Comparison of ENCODE assay signal across 7 mouse cellular contexts in genomic region chr19:4037154-4037787, GRCm38 (mm10). TPM values are rescaled to one million over a fixed set of nuclear protein-coding genes. Genes with fewer than 3 reads are reported as not detected.
DNase-seq lines count a peak whose midpoint lies in the region; ATAC-seq and TF ChIP-seq lines count a peak whose summit lies in the region.
"Not testable (repeated sequence)": the region's sequence is repeated elsewhere in the genome, so short reads cannot be mapped to it uniquely, and the experiment has no call there.

No protein-coding gene starts in this region.

- ATAC-seq in forebrain, embryonic 14.5 days, result peak; percentile 36
- ATAC-seq in heart, embryonic 16.5 days (replicated peaks; ENCODE audit: extremely low read depth, insufficient read depth, low FRiP score), result 0 out of 2 replicates have a peak, but pooled peaks have one; percentile 5
- ATAC-seq in intestine, postnatal 0 days, result not testable (repeated sequence)
- peak; percentile 16; the same call in 1 of the 2 replicates for ATAC-seq in limb, embryonic 15.5 days (ENCODE audit: insufficient number of reproducible peaks, low FRiP score, low TSS enrichment, low read depth)
- ATAC-seq in lung, postnatal 0 days, result peak; percentile 28; the same call in 1 of the 2 replicates
- ATAC-seq in neural tube, embryonic 12.5 days (ENCODE audit: low FRiP score, low read depth), result peak; percentile 41; the same call in 1 of the 2 replicates

- H3K4me3 ChIP-seq in cortical plate, adult 2 months (ENCODE audit: insufficient read depth, low read length), result peak overlapping the region; percentile 64
- H3K4me3 ChIP-seq in forebrain, embryonic 14.5 days (ENCODE audit: low read depth, low read length), result peak overlapping the region; percentile 55
- H3K4me3 ChIP-seq in heart, embryonic 16.5 days (ENCODE audit: low read length), result peak overlapping the region; percentile 67
- peak overlapping the region; percentile 53 for H3K4me3 ChIP-seq in intestine, postnatal 0 days (ENCODE audit: low read depth, low read length)
- H3K4me3 ChIP-seq in limb, embryonic 15.5 days, result peak overlapping the region; percentile 74
- H3K4me3 ChIP-seq in lung, postnatal 0 days (ENCODE audit: low read depth, low read length), result peak overlapping the region; percentile 58
- H3K4me3 ChIP-seq in neural tube, embryonic 12.5 days, result peak overlapping the region; percentile 53

- TF ChIP-seq EP300 in lung, postnatal 0 days (IDR thresholded peaks at IDR 0.05), result not testable (repeated sequence)

- not testable (repeated sequence) for H3K36me3 ChIP-seq in forebrain, embryonic 14.5 days (ENCODE audit: control insufficient read depth, insufficient read depth, low read length); heart, embryonic 16.5 days (ENCODE audit: control insufficient read depth, insufficient read depth); intestine, postnatal 0 days (ENCODE audit: control insufficient read depth, insufficient read depth); limb, embryonic 15.5 days; lung, postnatal 0 days (ENCODE audit: insufficient read depth, low read length); neural tube, embryonic 12.5 days

- TF ChIP-seq POLR2A in cortical plate, adult 2 months (IDR thresholded peaks at IDR 0.05; ENCODE audit: extremely low read depth, insufficient read depth, low read length), result not testable (repeated sequence)

- H3K27ac ChIP-seq in cortical plate, adult 2 months (ENCODE audit: insufficient read depth, low read length), result not testable (repeated sequence)
- peak overlapping the region; percentile 44; the same call in 1 of the 2 replicates for H3K27ac ChIP-seq in forebrain, embryonic 14.5 days (ENCODE audit: low read depth, low read length)
- H3K27ac ChIP-seq in heart, embryonic 16.5 days (ENCODE audit: low read length), result peak overlapping the region; percentile 85
- peak overlapping the region; percentile 65 for H3K27ac ChIP-seq in intestine, postnatal 0 days (ENCODE audit: low read depth, low read length)
- H3K27ac ChIP-seq in limb, embryonic 15.5 days, result peak overlapping the region; percentile 83
- peak overlapping the region; percentile 64 for H3K27ac ChIP-seq in lung, postnatal 0 days (ENCODE audit: low read length)
- H3K27ac ChIP-seq in neural tube, embryonic 12.5 days, result 0 out of 2 replicates have a peak overlapping the region, but pooled peaks have one; percentile 26

- WGBS in forebrain, embryonic 14.5 days, result 22% methylated on average over 7 of the region's 8 CpGs
- WGBS in heart, embryonic 16.5 days, result 29% methylated on average over 7 of the region's 8 CpGs
- WGBS in intestine, postnatal 0 days, result 18% methylated on average over 7 of the region's 8 CpGs
- 20% methylated on average over 8 of the region's 8 CpGs for WGBS in limb, embryonic 15.5 days
- WGBS in lung, postnatal 0 days, result 18% methylated on average over 7 of the region's 8 CpGs
- 29% methylated on average over 8 of the region's 8 CpGs for WGBS in neural tube, embryonic 12.5 days

- H3K4me1 ChIP-seq in cortical plate, adult 2 months (ENCODE audit: control insufficient read depth, insufficient read depth, low read length); forebrain, embryonic 14.5 days (ENCODE audit: control insufficient read depth, insufficient read depth, low read length); intestine, postnatal 0 days (replicated peaks; ENCODE audit: control insufficient read depth, insufficient read depth, low read length); lung, postnatal 0 days (ENCODE audit: insufficient read depth, low read depth, low read length); neural tube, embryonic 12.5 days: not testable (repeated sequence)
- peaks cover 12% of the 10 kb centered on the region; the same call in 1 of the 2 replicates for H3K4me1 ChIP-seq in heart, embryonic 16.5 days (ENCODE audit: control insufficient read depth, insufficient read depth, low read length)
- H3K4me1 ChIP-seq in limb, embryonic 15.5 days, result peaks cover 14% of the 10 kb centered on the region

- not testable (repeated sequence) for DNase-seq in forebrain, embryonic 14.5 days (ENCODE audit: low spot score); lung, postnatal 0 days (ENCODE audit: low spot score)

- TF ChIP-seq CTCF in cortical plate, adult 2 months (IDR thresholded peaks at IDR 0.05; ENCODE audit: extremely low read depth, insufficient read depth, low read length); intestine, postnatal 0 days (IDR thresholded peaks at IDR 0.05; ENCODE audit: low read depth); lung, postnatal 0 days (IDR thresholded peaks at IDR 0.05): not testable (repeated sequence)

- H3K9me3 ChIP-seq in forebrain, embryonic 14.5 days (replicated peaks; ENCODE audit: control insufficient read depth, low read length); heart, embryonic 16.5 days (replicated peaks; ENCODE audit: control insufficient read depth, low read length); intestine, postnatal 0 days (ENCODE audit: control insufficient read depth); limb, embryonic 15.5 days; lung, postnatal 0 days (ENCODE audit: low read length); neural tube, embryonic 12.5 days: not testable (repeated sequence)

- H3K9ac ChIP-seq in forebrain, embryonic 14.5 days (ENCODE audit: low read length), result peak overlapping the region; percentile 77
- H3K9ac ChIP-seq in heart, embryonic 16.5 days (ENCODE audit: low read length), result peak overlapping the region; percentile 89
- H3K9ac ChIP-seq in intestine, postnatal 0 days (ENCODE audit: low read depth, low read length), result peak overlapping the region; percentile 59
- H3K9ac ChIP-seq in limb, embryonic 15.5 days, result peak overlapping the region; percentile 82
- H3K9ac ChIP-seq in lung, postnatal 0 days (replicated peaks; ENCODE audit: low read depth), result peak overlapping the region; percentile 51
- peak overlapping the region; percentile 67 for H3K9ac ChIP-seq in neural tube, embryonic 12.5 days

- peak overlapping the region; percentile 67 for H3K4me2 ChIP-seq in forebrain, embryonic 14.5 days (ENCODE audit: low read length)
- H3K4me2 ChIP-seq in heart, embryonic 16.5 days (ENCODE audit: low read depth, low read length), result peak overlapping the region; percentile 85
- H3K4me2 ChIP-seq in intestine, postnatal 0 days (replicated peaks; ENCODE audit: low read depth), result peak overlapping the region; percentile 71
- H3K4me2 ChIP-seq in limb, embryonic 15.5 days, result peak overlapping the region; percentile 66
- peak overlapping the region; percentile 80 for H3K4me2 ChIP-seq in lung, postnatal 0 days (replicated peaks; ENCODE audit: low read depth, low read length)
- peak overlapping the region; percentile 79 for H3K4me2 ChIP-seq in neural tube, embryonic 12.5 days (replicated peaks)

- H3K27me3 ChIP-seq in forebrain, embryonic 14.5 days (replicated peaks; ENCODE audit: control insufficient read depth, insufficient read depth, low read length); heart, embryonic 16.5 days (ENCODE audit: control insufficient read depth, insufficient read depth, low read length); intestine, postnatal 0 days (replicated peaks; ENCODE audit: control insufficient read depth, insufficient read depth, low read length); limb, embryonic 15.5 days; lung, postnatal 0 days (replicated peaks; ENCODE audit: insufficient read depth, low read length); neural tube, embryonic 12.5 days (replicated peaks): not testable (repeated sequence)

RNA-seq across cellular contexts. Expression of gene Gstp1, which starts 0.5 kb away (rescaled TPM):
- 511 and 557 TPM in 2 replicates for polyA plus RNA-seq in cortical plate, adult 2 months (2012; rRNA removed)
- 369 and 398 TPM in 2 replicates for polyA plus RNA-seq in forebrain, embryonic 14.5 days (2014; fragmentation: Nextera tagmentation; extraction: Ambion mirVana)
- 378 and 420 TPM in 2 replicates for polyA plus RNA-seq in heart, embryonic 16.5 days (2015; fragmentation: Nextera tagmentation; extraction: Ambion mirVana)
- polyA plus RNA-seq in intestine, postnatal 0 days (2015; fragmentation: Nextera tagmentation; extraction: Ambion mirVana), result 746 and 756 TPM in 2 replicates
- polyA plus RNA-seq in limb, embryonic 15.5 days (2015; fragmentation: Nextera tagmentation; extraction: Ambion mirVana), result 488 and 537 TPM in 2 replicates
- 273 and 288 TPM in 2 replicates for polyA plus RNA-seq in lung, postnatal 0 days (2015; fragmentation: Nextera tagmentation; extraction: Ambion mirVana)
- polyA plus RNA-seq in neural tube, embryonic 12.5 days (2016; fragmentation: Nextera tagmentation; extraction: Ambion mirVana), result 349 and 353 TPM in 2 replicates

RNA-seq across cellular contexts. Expression of gene Gstp2, which starts 8.6 kb away (rescaled TPM):
- polyA plus RNA-seq in cortical plate, adult 2 months (2012; rRNA removed), result 11.7 and 12.9 TPM in 2 replicates
- 1.2 and 4.2 TPM in 2 replicates for polyA plus RNA-seq in forebrain, embryonic 14.5 days (2014; fragmentation: Nextera tagmentation; extraction: Ambion mirVana)
- 8.0 and 18.4 TPM in 2 replicates for polyA plus RNA-seq in heart, embryonic 16.5 days (2015; fragmentation: Nextera tagmentation; extraction: Ambion mirVana)
- 151 and 182 TPM in 2 replicates for polyA plus RNA-seq in intestine, postnatal 0 days (2015; fragmentation: Nextera tagmentation; extraction: Ambion mirVana)
- 1.4 and 2.3 TPM in 2 replicates for polyA plus RNA-seq in limb, embryonic 15.5 days (2015; fragmentation: Nextera tagmentation; extraction: Ambion mirVana)
- polyA plus RNA-seq in lung, postnatal 0 days (2015; fragmentation: Nextera tagmentation; extraction: Ambion mirVana), result 6.3 and 7.3 TPM in 2 replicates
- 1.8 and 2.8 TPM in 2 replicates for polyA plus RNA-seq in neural tube, embryonic 12.5 days (2016; fragmentation: Nextera tagmentation; extraction: Ambion mirVana)

RNA-seq across cellular contexts. Expression of gene Gstp3, which starts 22.1 kb away (rescaled TPM):
- polyA plus RNA-seq in cortical plate, adult 2 months (2012; rRNA removed), result not detected in 2 replicates
- not detected in 2 replicates for polyA plus RNA-seq in forebrain, embryonic 14.5 days (2014; fragmentation: Nextera tagmentation; extraction: Ambion mirVana)
- polyA plus RNA-seq in heart, embryonic 16.5 days (2015; fragmentation: Nextera tagmentation; extraction: Ambion mirVana), result 0.51 and 0.80 TPM in 2 replicates
- polyA plus RNA-seq in intestine, postnatal 0 days (2015; fragmentation: Nextera tagmentation; extraction: Ambion mirVana), result 68.7 and 72.6 TPM in 2 replicates
- polyA plus RNA-seq in limb, embryonic 15.5 days (2015; fragmentation: Nextera tagmentation; extraction: Ambion mirVana), result 0.46 and 0.65 TPM in 2 replicates
- 6.5 and 6.9 TPM in 2 replicates for polyA plus RNA-seq in lung, postnatal 0 days (2015; fragmentation: Nextera tagmentation; extraction: Ambion mirVana)
- not detected in 2 replicates for polyA plus RNA-seq in neural tube, embryonic 12.5 days (2016; fragmentation: Nextera tagmentation; extraction: Ambion mirVana)

RNA-seq across cellular contexts. Expression of gene Ndufv1, which starts 24.7 kb away (rescaled TPM):
- 260 and 262 TPM in 2 replicates for polyA plus RNA-seq in cortical plate, adult 2 months (2012; rRNA removed)
- 238 and 254 TPM in 2 replicates for polyA plus RNA-seq in forebrain, embryonic 14.5 days (2014; fragmentation: Nextera tagmentation; extraction: Ambion mirVana)
- polyA plus RNA-seq in heart, embryonic 16.5 days (2015; fragmentation: Nextera tagmentation; extraction: Ambion mirVana), result 618 and 661 TPM in 2 replicates
- polyA plus RNA-seq in intestine, postnatal 0 days (2015; fragmentation: Nextera tagmentation; extraction: Ambion mirVana), result 244 and 255 TPM in 2 replicates
- polyA plus RNA-seq in limb, embryonic 15.5 days (2015; fragmentation: Nextera tagmentation; extraction: Ambion mirVana), result 193 and 209 TPM in 2 replicates
- polyA plus RNA-seq in lung, postnatal 0 days (2015; fragmentation: Nextera tagmentation; extraction: Ambion mirVana), result 130 and 152 TPM in 2 replicates
- polyA plus RNA-seq in neural tube, embryonic 12.5 days (2016; fragmentation: Nextera tagmentation; extraction: Ambion mirVana), result 201 and 209 TPM in 2 replicates

RNA-seq across cellular contexts. Expression of gene Doc2g, which starts 34.2 kb away (rescaled TPM):
- 9.4 and 11.7 TPM in 2 replicates for polyA plus RNA-seq in cortical plate, adult 2 months (2012; rRNA removed)
- 3.2 and 5.4 TPM in 2 replicates for polyA plus RNA-seq in forebrain, embryonic 14.5 days (2014; fragmentation: Nextera tagmentation; extraction: Ambion mirVana)
- polyA plus RNA-seq in heart, embryonic 16.5 days (2015; fragmentation: Nextera tagmentation; extraction: Ambion mirVana), result 84.9 and 90.6 TPM in 2 replicates
- polyA plus RNA-seq in intestine, postnatal 0 days (2015; fragmentation: Nextera tagmentation; extraction: Ambion mirVana), result 0.64 and 0.89 TPM in 2 replicates
- 3.8 and 4.4 TPM in 2 replicates for polyA plus RNA-seq in limb, embryonic 15.5 days (2015; fragmentation: Nextera tagmentation; extraction: Ambion mirVana)
- polyA plus RNA-seq in lung, postnatal 0 days (2015; fragmentation: Nextera tagmentation; extraction: Ambion mirVana), result 1.9 and 2.0 TPM in 2 replicates
- polyA plus RNA-seq in neural tube, embryonic 12.5 days (2016; fragmentation: Nextera tagmentation; extraction: Ambion mirVana), result 4.5 and 6.0 TPM in 2 replicates
